Mouse (Mus musculus) 3134 (cell line): Measurements from ENCODE around the gene Capn11.

ENCODE experiments used
- DNase-seq: peaks from one replicate; pipeline ENCODE4 v3.0.0-alpha.2; 2011; ENCODE audit warnings: low spot score; ENCODE audit not compliant: insufficient read length; ENCODE audit errors: extremely low read depth

The Capn11 gene

GRCm38 (mm10) chr17:45584939-45585678 lies 74.0 kb downstream of the Capn11 start:
- DNase-seq: no peak

GRCm38 (mm10) chr17:45584096-45584896 lies 74.8 kb downstream of the Capn11 start:
- peak; percentile 86 for DNase-seq

GRCm38 (mm10) chr17:45582715-45583355 lies 76.3 kb downstream of the Capn11 start:
- no peak for DNase-seq

- no peak for DNase-seq
Measured at GRCm38 (mm10) chr17:45582188-45582587, 76.9 kb downstream of the Capn11 start.

GRCm38 (mm10) chr17:45581567-45581983 lies 77.5 kb downstream of the Capn11 start:
- DNase-seq: peak; percentile 70

- peak; percentile 77 for DNase-seq
Measured at GRCm38 (mm10) chr17:45580958-45581477, 78.1 kb downstream of the Capn11 start.
